Mouse (Mus musculus) megakaryocyte, embryonic 14.5 days (primary cell): ENCODE measurements around the gene Olfr718-ps1.

Experiments used
- FLI1 ChIP-seq: IDR thresholded peaks from 2 replicates; pipeline ENCODE4 v1.6.1; 2012; ENCODE audit warnings: low read length, inconsistent platforms, mixed read lengths
- GATA1 ChIP-seq: IDR thresholded peaks from 3 replicates; pipeline ENCODE4 v1.6.1; 2012; ENCODE audit warnings: mixed read lengths, low read length, inconsistent platforms, borderline replicate concordance

GRCm38 (mm10) chr5:143179179-143179578 lies 31.8 kb upstream of the Olfr718-ps1 start:
- TF ChIP-seq GATA1 = no peak
- no peak for TF ChIP-seq FLI1
